Mouse (Mus musculus) testis, adult 2 months (tissue): Measurements from ENCODE around the gene C2.

Experiments
- CTCF ChIP-seq: fragments of 200-500 bp; IDR thresholded peaks from 2 replicates; pipeline ENCODE4 v1.5.1; 2012; ENCODE audit warnings: low read depth, mild to moderate bottlenecking, inconsistent platforms, low read length, moderate library complexity; ENCODE audit not compliant: control insufficient read depth, insufficient read depth, insufficient replicate concordance
- POLR2A ChIP-seq: fragments of 200-500 bp; IDR thresholded peaks from 2 replicates; pipeline ENCODE4 v1.6.1; 2012; ENCODE audit warnings: low read depth, mild to moderate bottlenecking, inconsistent platforms, low read length, moderate library complexity; ENCODE audit not compliant: control insufficient read depth

DNA sequence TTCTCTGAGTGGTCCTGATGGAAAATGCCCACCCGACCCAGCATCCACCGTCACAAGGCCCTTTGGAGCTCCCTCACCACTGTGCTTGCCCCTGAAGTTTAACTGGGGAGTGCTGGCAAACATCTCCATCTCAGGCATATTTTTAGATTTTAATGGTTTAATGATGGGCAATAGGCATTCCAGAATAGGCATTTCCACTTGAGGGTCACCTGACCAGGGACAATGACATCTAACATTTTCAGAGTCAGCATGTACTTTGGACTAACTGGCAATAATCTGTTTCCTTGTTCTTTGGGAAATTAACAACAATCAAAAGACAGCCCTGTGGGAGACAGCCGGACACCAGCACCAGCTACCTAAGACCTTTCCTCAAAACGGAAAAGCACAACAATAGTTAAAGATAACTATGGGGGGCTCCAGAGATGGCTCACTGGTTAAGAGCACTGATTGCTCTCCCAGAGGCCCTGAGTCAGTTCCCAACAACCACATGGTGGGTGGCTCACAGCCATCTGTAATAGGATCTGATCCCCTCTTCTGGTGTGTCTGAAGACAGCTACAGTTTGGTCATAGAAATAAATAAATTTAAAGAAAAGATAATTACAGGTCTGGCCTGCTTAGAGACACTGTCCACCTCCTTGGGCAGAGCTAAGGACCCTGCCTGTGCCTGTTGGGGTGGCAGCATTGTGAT lies 45.2 kb upstream of the C2 start:
- no peak for TF ChIP-seq POLR2A
- TF ChIP-seq CTCF = no peak
